Mouse (Mus musculus): ENCODE measurements around the gene Dagla.

The Dagla gene

DNA sequence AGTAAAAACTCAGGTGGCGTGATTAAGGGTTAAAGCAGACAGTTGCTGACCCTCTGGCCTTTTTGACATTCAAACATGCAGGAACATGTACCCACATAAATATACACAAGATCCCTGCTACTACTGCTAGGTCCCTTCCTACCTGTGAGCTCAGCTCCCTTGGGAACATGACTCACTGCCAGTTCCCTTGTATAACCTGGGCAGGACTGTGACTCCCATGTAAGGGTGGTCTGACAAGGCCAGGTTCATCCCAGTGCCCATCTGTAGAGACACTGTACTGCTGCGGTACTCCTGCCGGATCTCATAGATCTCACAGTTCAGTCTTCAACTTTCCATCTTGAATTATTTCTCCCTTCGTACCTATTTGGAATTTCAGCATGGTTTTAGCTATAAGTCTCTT is 107.5 kb downstream of the Dagla start:
- DNase-seq: no peak
